Mouse (Mus musculus): ENCODE data around the gene Nt5c3.

Gene Nt5c3

DNA sequence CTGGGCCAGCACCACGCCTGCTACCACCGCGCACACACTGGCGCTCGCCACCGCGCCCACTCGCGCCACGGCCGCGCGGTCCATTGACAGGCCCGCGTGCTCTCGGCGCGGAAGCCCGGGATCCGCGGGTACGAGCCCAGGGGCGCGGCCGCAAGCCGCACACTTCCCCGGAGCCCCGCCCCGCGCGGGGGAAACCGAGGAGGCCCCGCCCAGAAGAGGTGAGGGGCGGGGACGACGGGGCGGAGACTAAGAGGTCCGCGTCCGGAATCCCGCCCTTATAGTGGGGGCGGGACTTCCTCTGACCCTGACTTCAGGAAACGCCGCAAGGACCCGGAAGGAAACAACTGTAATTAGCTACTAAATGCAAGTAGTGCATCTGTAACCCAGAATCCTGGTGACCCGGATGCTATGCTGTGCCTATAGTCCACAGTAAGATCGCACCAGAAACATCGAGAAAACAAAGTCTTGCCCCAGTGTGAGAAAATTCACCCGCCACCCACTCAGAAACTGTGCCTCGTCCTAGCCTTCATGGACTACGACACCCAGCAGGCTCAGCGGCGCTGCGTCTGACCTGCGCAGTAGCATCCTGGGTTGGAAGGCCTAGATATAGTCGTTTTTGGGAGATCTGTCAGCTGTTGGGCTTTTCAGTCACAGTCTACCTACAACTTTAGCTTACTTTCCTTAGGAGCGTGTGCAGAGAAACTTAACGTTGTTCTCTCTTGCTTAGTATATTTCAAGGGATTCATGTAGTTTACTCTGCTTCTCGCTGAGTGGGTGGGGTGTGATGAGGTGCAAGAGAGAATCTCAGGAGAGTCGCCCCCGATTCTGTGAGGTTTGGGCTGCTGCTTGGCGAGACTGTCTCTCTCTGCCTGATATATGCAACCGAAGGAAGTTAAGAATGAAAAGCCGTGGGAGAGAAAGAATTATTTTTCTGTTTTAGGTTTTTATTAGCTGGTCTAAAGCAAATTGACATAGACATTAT, at the start of gene Nt5c3, which contains the start of gene Vmn1r4:
Gene Nt5c3, minus strand, starts transcription at position 207 of the 982 bp plus-strand sequence.
Gene Vmn1r4, plus strand, starts transcription at position 290 of the 982 bp plus-strand sequence.
- DNase-seq (ENCODE audit: low read depth, low spot score) = peak; percentile 98

DNA sequence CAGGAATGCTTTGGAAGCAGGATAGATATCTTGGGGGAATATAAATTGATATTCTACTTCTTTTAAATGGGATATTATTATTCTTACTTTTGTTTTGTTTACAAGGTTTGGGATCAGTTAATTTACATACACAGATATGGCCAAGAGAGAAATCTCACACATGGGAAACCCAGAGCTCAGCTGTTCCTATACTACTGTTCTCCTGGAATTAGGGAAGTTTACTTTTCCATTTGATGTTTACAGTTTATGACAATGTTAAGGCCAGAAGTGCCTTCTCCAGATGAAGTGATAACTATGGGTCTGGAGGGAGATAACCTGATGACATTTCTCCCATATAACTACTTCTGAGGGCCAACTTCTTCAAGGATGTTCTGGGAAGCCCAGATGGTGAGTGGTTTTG, 46.2 kb upstream of the Nt5c3 start, which contains the start of gene Vmn1r5:
Gene Vmn1r5, plus strand, starts transcription at position 301 of the 400 bp plus-strand sequence.
- no peak for DNase-seq (ENCODE audit: low read depth, low spot score)

DNA sequence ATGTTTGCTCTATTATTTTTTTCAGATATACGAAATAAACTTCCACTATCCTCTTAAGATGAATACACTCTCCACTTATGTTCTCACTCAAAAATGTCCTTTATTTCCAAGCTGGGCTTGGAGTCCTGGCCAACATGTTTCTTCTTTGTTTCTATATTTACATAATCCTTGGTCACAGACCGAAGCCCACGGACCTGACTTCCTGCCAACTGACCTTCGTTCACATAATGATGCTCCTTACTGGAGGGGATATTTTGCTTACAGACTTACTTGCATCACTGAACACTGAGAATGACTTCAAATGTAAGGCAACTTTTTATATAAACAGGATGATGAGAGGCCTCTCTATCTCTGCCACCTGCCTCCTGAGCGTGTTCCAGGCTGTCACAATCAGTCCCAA, 32.7 kb upstream of the Nt5c3 start:
- DNase-seq (ENCODE audit: low read depth, low spot score) = no peak

DNA sequence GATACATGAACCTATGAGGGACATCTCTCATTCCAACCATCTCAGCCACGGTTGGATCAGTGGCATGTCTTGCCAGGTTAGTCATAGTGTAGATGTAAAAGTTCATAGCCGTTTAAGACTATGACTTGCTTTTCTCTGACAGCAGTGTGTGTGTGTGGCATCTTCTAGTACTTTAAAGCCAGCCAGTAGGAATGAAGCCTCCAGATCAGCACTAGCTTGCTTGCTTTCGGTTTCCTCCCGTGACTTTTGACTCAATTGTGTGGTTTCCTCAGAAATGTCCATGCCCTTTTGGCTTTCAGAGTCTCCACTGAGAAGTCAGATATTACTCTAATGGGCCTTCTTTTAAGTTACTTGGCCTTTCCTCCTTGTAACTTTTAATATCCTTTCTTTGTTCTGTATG, 10.6 kb upstream of the Nt5c3 start:
- no peak for DNase-seq (ENCODE audit: low read depth, low spot score)

DNA sequence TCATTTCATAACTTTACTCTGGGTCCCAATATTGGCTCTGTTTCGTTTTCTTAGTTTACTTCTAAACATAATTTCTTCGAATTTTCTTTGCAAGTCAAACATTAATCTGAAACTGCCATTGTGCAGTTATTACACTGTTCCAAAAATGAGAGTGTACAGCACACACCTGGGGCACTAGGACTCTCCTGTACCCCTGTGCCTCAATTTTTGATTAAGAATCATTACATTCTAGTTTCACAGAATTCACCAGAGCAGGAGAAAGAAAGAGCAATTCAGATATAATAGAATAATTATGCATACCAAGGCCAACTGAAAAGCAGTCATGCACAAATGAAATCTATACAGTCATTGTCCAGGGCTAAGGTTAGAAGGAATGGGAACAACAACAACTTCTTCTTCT, 8.7 kb upstream of the Nt5c3 start:
- DNase-seq (ENCODE audit: low read depth, low spot score) = no peak

DNA sequence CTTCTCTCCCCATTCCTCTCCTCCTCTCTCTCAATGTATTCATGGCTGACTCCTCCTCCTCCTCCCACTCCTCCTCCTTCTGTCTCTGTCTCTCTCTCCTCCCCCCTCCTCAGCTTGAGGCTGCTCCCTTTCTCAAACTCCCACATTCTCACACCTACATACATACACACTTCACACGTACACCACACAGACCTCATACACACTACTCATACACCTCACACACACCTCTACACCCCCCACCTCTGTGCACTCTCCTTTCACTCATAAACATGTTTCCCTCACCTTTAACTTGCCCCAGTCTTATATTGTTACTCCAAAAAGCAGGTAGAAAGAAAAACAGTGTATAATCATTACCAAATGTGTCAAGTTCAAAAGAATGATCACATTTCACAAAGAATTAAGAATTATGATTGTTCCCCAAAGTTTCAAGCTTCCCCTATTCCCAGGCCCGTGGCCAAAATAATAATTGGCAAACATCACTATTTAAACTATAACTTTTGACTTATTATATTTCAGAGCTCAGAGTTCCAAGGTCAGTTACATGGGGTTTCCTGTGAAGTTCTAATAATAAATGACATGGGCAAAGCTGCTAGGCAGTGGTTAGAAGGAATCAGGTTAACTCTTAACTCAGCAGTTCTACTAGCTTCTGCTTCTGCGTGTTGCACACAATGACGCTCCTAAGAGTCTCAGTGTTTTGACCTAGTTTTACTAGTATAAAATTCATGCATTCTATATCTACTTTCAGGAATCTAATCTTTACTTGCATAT, 8.1 kb upstream of the Nt5c3 start:
- DNase-seq (ENCODE audit: low read depth, low spot score) = no peak

DNA sequence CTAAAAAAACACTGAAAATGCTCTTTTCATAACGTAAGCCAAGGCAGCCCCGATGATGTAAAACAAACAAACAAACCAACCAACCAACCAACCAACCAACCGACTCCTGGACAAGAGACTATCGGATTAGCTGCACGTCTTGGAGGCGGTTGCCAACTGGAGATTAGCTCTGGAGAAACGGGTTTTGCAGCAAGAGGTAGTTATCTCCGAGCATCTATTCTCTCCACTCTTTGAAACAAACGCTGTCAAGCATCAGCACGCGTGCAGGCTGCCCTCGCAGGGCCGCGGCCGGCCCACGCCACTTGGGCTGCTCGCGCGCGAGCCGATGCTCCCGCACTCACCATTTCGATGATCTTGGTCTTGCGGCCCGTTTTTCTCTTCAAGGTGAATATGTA, 404 bp downstream of the Nt5c3 start:
- peak; percentile 67 for DNase-seq (ENCODE audit: low read depth, low spot score)

DNA sequence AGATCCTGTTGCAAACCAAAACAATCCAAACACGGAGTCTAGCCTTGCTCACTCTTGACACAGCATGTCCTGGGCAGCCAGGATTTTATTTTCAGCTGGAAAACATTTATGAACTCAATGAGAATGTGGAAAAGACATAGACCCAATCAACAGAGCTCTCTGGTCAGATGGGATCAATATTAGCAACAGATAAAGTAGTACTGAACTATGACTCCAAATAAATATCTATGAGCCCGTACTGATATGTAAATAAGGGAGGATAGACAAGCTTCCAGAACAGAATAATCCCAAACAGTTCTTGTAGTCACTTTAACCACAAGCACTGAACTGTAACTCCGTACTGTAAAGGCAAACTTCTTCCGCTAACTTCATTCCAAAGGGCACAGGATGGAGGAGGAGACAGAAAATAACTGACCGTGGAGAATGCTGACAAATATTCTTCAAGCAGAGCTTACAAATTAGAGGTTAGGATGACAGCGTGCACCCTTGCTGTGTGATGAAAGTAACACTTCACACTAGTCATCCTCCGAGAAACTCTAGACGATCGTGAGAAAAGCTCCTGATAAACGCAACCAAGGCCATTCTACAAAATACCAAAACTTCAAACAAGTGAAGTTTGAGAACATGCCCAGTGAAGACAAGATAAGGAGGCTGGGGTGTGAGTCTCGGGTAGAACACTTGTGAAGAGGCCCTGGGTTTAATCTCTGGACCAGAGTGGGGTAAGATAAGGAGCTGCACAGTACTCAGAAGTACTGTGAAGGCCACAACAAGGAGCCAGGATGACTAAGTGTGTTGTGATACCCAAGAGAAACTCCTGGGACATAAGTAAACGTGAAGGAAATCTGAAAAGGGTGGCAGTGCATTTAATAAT, 3.3 kb downstream of the Nt5c3 start:
- no peak for DNase-seq (ENCODE audit: low read depth, low spot score)

DNA sequence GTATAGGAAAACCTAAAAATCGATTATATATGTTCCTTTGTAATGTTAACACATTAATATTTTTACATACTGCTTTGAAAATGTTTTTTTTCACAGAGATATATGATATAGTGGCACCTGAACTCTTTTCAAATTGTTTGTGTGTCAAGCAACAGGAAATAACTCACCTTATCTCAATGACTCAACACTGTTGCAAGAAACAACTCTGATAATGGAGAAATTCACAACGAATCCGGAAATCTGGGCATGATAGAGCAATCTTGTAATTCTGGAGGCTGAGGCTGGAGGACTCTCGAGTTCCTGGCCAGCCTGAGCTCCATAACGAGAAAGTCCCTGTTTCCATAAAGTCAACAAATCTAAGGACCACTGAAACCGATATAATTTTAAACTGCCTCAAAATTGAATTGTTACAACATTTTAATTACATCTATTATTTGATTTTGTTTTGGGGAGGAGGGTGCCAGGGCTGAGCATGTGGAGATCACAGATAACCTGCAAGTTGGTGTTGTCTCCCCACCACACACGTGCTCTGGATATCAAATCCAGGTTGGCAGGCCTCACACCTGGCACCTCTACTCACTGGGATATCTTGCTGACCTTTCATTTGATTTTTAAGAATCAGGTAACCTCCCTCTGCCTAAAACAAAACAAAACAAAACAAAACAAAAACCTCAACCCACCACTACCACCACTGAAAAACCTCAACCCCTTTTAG, 4.2 kb downstream of the Nt5c3 start:
- no peak for DNase-seq (ENCODE audit: low read depth, low spot score)

DNA sequence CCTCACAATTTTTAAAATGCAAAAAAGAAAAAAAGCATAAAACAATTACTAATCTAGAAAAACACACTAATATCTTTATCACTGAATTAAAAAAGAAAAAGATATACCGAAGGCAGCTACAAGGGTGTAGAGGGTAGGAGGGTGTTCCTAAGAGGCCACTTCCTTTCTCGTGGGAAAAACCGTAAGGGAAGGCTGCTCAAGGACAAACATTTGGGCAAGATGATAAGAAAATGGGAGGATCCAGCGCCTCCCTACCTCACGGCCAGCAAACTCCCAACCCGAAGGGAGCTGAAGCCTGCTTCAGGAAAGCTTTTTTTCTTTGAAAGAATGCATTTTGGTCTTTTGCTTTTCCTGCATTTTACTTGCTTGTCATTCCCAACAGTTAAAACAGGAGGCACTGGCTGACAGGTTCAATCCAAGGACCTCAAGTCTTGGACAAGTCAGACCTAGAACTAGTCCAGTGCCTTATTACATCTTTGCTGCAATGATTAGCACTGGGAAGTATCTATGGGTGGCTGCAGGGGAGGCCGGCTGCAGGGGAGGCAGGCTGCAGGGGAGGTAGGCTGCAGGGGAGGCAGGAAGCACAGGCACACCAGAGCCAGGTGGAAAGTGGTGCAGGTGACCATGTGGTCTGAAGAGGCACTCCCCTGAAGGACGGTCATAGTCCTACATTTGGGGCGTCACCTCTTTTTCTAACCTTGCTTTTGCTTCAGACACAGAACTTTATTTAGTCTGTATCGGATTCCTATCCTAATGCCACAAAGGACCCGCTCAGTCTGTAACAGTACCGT, 6.0 kb downstream of the Nt5c3 start:
- DNase-seq (ENCODE audit: low read depth, low spot score) = no peak

DNA sequence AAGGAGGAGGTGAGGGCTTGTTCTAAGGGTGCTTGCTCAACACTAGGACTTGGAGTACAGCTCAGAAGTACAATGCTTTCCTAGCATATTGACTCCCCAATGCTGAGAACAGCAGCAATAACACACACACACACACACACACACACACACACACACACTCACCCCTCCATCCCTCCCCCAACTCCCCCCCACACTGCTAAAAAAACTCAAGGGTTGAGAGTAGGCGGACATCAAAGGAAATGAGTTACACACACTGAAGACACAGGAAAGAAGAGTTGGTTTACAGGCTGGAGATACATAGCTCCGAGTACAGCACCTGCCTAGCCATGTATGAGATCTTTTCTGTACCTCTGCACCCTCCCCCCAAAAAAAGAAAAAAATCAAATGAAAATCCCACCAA, 7.5 kb downstream of the Nt5c3 start:
- DNase-seq (ENCODE audit: low read depth, low spot score) = peak; percentile 46

DNA sequence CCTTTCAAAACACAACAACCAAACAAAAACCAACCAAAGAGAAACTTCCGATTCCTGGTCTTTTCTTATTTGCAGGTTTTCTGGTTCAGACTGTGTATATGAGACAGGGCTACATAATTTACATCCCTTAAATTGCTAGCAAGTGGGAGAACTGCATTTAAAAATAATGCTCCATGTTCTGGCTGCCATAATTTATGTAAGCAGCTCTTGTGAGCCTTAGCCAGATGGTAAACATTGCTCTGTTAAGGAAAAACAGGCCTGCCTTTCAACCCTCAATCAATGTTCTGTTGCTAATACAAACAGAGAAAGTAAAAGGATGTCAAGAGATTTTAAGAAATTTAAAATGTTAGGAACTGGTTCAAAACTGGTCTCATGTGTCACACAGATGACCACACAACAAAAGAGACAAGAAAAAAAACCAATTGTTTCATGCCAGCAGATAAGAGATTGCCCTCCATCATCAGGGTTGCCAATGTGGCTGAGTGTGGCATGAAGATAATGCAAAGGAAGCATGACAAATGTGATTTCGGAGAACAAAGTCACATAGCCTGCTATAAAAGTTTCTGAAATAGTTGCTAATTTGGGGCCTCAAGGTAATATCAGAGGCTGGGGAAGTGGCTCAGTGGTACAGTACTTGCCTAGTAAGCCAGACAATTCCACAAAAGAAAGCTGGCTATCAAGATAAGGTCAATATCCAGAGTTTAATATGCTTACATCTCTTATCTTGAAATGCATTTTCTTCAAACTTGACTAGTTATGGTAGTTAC, 10.5 kb downstream of the Nt5c3 start:
- peak; percentile 60 for DNase-seq (ENCODE audit: low read depth, low spot score)

DNA sequence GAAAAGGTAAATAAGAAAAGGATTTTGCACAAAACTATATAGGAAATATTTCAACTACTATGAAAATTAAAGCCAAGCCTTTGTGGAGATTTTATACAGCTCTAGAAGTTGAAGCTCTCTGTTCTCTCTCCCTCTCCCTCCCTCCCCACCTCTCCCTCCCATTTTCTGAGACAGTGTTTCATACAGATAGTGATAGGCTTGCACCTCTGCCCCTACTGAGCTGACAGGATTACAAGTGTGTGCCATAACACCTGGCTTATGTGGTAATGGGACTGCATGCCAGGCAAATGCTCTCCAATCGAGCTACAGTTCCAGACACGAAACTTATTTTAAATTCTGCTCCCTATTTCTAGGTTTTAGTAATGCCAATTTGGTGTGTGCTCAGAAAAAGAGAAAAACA, 12.8 kb downstream of the Nt5c3 start:
- DNase-seq (ENCODE audit: low read depth, low spot score) = no peak

DNA sequence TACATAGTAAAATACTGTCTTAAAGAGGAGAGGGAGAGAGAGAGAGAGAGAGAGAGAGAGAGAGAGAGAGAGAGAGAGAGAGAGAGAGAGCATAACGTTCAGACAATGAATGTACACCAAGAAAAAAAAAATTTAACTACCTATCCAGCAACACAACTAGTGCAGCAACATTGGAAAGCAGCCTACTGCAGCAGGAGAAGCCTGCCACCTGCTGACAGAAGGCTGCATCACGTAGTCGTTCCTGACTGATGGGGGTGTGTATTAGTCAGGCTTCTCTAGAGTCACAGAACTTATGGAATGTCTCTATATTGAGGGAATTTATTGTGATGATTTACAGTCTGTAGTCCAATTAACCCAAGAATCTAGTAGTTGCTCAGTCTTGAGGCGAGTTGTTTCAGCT, 14.8 kb downstream of the Nt5c3 start:
- DNase-seq (ENCODE audit: low read depth, low spot score) = peak; percentile 86

DNA sequence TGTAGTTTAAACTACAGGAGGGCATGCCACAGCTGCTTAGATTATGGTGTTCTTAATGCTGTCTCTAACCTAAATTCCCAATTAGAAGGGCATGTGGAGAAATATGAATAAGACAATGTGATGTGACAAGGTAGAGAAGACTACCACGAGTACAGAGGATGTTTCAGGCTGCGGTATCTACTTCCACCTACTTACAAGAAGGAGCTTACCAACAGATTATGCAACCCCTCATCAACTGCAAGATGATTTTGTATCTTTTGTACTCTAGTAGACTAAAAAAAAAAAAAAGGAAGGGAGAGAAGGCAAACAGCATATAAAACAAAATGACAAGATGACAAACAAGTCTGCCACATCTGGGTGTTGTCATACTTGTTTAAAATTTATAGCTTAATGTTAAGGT, 15.3 kb downstream of the Nt5c3 start:
- no peak for DNase-seq (ENCODE audit: low read depth, low spot score)

DNA sequence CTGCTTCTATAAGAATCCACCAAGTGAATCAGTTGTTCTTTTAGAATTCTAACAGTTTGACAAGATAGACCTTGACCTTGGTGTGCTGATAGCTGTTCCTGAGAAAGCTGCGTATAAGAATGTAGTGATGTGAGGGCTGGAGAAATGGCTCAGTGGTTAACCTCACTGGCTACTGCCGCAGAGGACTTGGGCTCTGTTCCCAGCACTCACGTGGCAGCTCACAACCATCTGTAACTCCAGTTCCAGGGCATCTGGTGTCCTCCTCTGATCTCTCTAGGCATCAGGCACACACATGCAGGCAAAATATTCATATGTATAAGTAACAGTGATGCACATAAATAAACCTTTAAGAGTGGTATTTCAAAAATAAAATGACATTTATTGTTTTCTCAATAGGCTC, 15.8 kb downstream of the Nt5c3 start:
- peak; percentile 50 for DNase-seq (ENCODE audit: low read depth, low spot score)

DNA sequence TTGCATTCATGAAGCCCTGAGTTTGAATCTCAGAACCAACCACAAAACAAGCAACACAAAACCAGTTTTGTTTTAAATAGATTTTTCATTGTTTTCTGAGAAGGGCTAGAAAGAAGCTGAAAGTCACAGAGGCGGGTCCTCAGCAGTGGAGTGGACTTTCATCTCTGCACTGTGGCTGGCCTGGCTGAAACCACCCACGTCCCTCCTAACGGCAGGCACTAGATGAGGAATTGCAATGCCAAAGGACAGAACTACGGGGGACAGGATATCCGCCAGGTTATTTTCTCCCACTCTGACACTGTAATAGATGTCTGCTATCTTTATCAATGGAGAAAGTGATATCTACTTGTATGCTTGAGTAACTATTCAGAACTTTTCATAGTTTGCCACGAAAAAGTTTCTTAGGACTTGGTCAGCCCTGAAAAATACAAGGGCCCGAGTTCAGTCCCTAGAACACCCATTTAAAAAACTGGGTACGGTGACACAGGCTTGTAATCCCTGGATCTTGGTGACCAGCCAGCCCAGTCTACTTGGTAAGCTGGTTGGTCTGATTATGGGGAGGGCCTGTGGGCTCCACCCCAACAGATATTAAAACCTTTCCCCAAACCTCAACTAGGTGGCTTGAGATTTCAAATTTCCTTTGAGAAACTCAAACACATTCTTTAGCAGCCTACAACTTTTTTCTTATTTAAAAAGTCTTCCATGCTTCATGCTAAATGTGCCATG, 17.4 kb downstream of the Nt5c3 start:
- no peak for DNase-seq (ENCODE audit: low read depth, low spot score)

DNA sequence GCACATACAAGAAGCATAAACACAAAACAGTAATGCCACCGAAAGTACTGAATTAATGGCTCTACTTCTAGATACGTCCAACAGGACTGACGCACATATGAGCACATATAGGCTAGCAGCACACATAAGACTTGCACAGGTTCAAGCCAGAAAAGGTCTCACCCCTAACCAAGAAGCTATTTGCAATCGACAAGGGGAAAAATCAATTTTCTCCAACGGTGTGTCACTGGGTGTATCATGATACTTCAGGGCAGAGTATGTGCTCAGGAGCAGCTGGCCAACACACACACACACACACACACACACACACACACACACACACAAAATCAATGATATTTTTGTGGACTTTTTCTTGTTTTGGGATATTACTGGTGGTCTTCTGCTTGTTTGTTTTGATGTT, 18.2 kb downstream of the Nt5c3 start:
- no peak for DNase-seq (ENCODE audit: low read depth, low spot score)

DNA sequence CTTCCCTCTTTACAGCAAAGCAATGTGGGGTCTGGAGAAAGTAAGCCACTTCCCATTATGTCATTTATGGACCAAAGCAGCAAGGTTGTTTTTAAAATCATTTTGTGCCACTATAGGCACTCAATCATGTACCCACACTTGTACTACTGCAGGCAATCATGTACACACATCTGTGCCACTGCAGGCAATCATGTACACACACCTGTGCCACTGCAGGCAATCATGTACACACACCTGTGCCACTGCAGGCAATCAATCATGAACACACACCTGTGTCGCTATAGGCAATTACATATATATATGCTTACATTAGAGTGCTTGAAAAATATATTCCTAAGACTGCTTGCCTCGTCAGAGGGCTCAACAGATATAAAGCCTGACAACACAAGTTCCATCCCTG, 18.8 kb downstream of the Nt5c3 start:
- no peak for DNase-seq (ENCODE audit: low read depth, low spot score)
